Mouse (Mus musculus): ENCODE data around the gene Zfp706. TPM values are rescaled to one million over a fixed set of nuclear protein-coding genes. Genes with fewer than 3 reads are reported as not detected.

Zfp706 gene
- polyA plus RNA-seq, 1 experiment from 2014 or later, result 414 TPM

DNA sequence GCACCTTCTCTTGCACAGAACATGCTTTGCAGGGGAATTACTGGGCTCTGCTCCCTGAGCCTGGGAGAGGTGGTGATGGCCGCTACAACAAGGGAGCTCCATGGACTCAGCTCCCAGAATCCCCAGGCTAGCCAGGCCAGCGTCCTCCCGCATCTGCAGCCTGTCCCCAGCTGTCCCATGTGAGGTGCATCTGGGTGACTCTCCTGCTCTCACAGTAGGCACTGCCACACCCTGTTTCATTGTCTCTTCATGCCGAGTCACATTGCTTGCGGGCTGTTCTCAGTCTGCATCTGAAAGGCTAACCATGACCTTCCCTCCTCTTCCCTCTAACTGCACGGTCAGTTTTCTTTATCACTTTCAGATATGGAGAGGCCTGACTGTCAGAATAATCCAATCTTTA, 34.3 kb downstream of the Zfp706 start:
- Histone ChIP-seq H3K36me3 (replicated peaks) (no peaks in the 10 kb centered on the region), H3K9ac (no peak overlapping the region), H3K4me1 (peaks cover 20% of the 10 kb centered on the region), H3K4me3 (no peak overlapping the region), H3K27ac (0 out of 2 replicates have a peak overlapping the region, but pooled peaks have one; percentile 35), H3K27me3 (replicated peaks) (no peaks in the 10 kb centered on the region), H3K9me3 (no peaks in the 10 kb centered on the region), H3K4me2 (no peak overlapping the region)
- ATAC-seq (replicated peaks), result no peak
- 75% methylated on average over 6 of the region's 6 CpGs for WGBS

DNA sequence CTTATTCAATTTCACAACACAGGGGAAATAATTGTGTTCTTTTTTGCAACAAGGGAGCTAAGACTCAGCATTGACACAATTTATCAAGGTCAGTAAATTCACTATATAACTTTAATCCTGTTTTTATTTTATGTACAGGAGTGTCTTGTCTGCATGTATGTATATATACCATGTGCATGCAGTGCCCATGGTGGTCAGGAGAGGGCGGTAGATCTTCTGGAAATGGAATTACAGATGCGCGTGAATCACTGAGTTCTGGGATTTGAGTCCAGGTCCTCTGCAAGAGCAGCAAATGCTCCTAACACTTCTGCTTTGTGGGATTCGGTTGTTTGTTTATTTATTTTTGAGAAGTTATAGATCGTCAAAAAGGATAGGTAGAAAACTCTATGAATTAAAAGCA, 37.8 kb downstream of the Zfp706 start:
- H3K4me1 ChIP-seq, result peaks cover 39% of the 10 kb centered on the region
- 84% methylated on average over 5 of the region's 5 CpGs for WGBS
- no peak overlapping the region for H3K9ac ChIP-seq
- H3K4me3 ChIP-seq, result no peak overlapping the region
- no peaks in the 10 kb centered on the region for H3K36me3 ChIP-seq (replicated peaks)
- no peaks in the 10 kb centered on the region for H3K27me3 ChIP-seq (replicated peaks)
- H3K27ac ChIP-seq, result peak overlapping the region; percentile 98; the same call in 1 of the 2 replicates
- no peaks in the 10 kb centered on the region for H3K9me3 ChIP-seq
- H3K4me2 ChIP-seq, result no peak overlapping the region
- no peak for ATAC-seq (replicated peaks)

DNA sequence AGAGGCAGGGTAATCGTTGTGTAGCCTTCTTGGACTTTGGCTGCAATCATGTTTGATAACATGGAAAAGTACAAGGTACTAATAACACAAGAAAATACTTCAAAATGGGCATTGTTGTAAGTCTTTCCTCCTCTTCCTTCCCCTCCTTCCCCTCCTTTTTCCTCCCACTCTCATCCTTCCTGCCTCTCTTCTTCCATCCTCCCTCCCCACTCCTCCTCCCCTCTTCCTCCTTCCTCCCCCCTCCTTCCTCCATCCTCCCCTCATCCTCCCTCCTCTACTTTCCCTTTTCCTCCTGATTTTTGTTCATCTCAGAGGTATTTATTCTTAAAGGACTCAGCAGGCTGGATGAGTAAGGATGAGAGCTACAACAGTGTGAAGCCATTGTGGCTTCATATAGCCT, 39.3 kb downstream of the Zfp706 start:
- Histone ChIP-seq H3K4me2 (peak overlapping the region; percentile 61), H3K36me3 (replicated peaks) (no peaks in the 10 kb centered on the region), H3K9ac (peak overlapping the region; percentile 43), H3K4me3 (peak overlapping the region; percentile 31), H3K4me1 (peaks cover 39% of the 10 kb centered on the region), H3K27ac (peak overlapping the region; percentile 98), H3K27me3 (replicated peaks) (no peaks in the 10 kb centered on the region), H3K9me3 (no peaks in the 10 kb centered on the region)
- no peak for ATAC-seq (replicated peaks)
- 17% methylated on average over 1 of the region's 1 CpGs for WGBS

DNA sequence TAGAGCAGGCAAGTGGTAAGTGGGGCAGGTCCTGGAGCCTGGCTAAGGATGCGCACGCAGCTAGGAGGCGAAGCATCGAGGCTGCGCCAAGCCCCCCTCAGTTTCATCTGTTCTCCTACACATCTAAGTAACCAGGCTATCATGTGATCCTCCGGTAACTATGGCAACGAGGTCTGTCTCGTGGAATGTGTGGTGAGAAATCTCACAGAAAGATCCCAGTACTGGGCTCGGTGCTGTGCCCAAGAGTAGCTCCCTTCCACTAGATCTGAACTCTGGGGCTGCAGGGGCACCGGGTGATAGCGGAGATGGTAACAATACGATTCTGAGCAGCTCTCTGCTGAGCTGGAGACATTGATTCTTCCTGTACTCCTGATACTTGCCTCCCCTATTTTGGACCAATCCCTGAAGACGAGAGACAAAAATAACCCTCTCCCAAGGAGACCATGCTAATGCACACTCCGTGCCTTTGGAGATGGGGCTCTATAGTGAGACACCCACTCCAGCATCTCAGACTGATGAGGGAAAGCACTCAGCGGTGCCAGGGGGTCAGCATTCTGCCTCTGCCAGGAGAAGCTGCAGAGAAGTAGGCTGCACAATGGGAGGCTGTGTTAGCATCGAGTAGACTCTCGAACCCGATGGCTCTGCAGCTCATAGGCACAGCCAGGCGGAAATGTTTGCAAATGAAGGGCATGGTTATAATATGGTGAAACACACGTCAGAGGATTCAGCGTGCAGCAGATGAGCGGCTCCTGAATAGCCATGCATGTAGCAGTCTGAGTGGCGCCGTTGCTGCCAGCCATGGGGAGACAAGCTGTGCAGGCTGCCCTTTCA, 40.0 kb downstream of the Zfp706 start:
- no peaks in the 10 kb centered on the region for H3K27me3 ChIP-seq (replicated peaks)
- peak; percentile 95 for ATAC-seq (replicated peaks)
- H3K4me1 ChIP-seq, result peaks cover 35% of the 10 kb centered on the region
- H3K9me3 ChIP-seq, result no peaks in the 10 kb centered on the region
- peak overlapping the region; percentile 43 for H3K9ac ChIP-seq
- H3K36me3 ChIP-seq (replicated peaks), result no peaks in the 10 kb centered on the region
- peak overlapping the region; percentile 61 for H3K4me2 ChIP-seq
- H3K4me3 ChIP-seq, result peak overlapping the region; percentile 31
- 7% methylated on average over 24 of the region's 24 CpGs for WGBS
- peak overlapping the region; percentile 98 for H3K27ac ChIP-seq

DNA sequence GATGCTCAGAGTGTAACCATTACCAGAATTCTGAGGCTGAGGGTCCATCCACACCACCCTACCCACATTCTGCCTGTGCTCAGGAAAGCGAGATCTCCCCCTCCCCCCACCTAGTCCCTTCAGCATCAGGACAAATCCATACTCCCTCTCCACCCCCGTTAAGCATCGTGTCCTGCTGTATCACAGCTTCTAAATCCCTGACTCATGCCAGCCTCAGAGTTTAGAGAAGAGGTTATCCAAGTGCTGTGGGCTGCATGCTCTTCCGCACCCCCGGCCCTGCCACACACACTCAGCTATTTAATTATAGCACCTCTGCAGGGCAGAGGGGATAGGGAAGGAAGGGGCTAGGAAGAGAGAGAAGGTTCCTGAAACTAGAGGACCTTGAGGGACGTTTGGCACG, 40.6 kb downstream of the Zfp706 start:
- peak; percentile 74 for ATAC-seq (replicated peaks)
- WGBS, result 20% methylated on average over 7 of the region's 7 CpGs
- peak overlapping the region; percentile 19; the same call in 1 of the 2 replicates for H3K9ac ChIP-seq
- H3K4me3 ChIP-seq, result peak overlapping the region; percentile 4; the same call in 1 of the 2 replicates
- H3K36me3 ChIP-seq (replicated peaks), result no peaks in the 10 kb centered on the region
- no peaks in the 10 kb centered on the region for H3K9me3 ChIP-seq
- peak overlapping the region; percentile 61 for H3K4me2 ChIP-seq
- H3K4me1 ChIP-seq, result peaks cover 34% of the 10 kb centered on the region
- H3K27ac ChIP-seq, result peak overlapping the region; percentile 98
- H3K27me3 ChIP-seq (replicated peaks), result no peaks in the 10 kb centered on the region

DNA sequence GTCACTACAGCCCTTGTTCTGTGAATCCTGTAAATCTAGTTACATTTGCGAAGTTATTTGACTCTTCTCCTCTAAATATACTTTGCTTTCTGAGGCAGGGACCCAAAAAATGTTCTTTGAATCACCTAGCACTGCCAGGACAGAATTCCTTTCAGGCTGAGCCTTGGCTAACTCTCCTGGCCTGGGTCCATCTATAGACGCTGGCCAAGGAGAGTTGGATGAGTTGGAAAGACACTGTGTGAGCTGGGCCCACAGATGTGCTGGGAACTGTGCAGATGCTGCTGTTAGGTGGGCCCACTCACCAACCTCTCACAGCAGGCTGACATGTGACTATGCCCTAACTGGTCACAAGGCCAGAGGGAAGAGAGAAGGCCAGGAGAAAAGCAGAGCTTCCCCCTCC, 41.1 kb downstream of the Zfp706 start:
- Histone ChIP-seq H3K4me1 (peaks cover 34% of the 10 kb centered on the region), H3K36me3 (replicated peaks) (no peaks in the 10 kb centered on the region), H3K4me3 (no peak overlapping the region), H3K9ac (no peak overlapping the region; the same call in 1 of the 2 replicates), H3K4me2 (peak overlapping the region; percentile 61), H3K27me3 (replicated peaks) (no peaks in the 10 kb centered on the region), H3K9me3 (no peaks in the 10 kb centered on the region), H3K27ac (peak overlapping the region; percentile 98)
- WGBS, result 74% methylated on average over 2 of the region's 2 CpGs
- ATAC-seq (replicated peaks), result peak; percentile 7; the same call in 1 of the 2 replicates

DNA sequence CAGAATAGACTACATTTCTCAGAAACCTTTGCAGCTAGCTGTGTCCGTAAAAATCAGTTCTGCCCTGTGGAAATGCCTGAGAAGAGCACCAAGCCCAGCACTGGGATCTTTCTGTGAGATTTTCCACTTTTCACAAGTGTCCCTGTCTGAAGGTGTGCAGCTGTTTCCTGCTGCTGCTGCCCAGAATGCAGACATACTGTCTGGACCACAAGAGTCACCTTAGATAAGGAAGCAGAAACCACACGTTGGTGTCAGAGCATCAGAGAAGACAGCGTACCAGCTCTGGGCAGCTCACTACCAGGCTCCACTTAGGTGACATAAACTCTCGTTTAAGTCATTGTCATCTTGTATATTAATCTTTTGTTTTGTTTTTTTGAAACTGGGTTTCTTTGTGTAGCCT, 41.8 kb downstream of the Zfp706 start:
- Histone ChIP-seq H3K4me1 (peaks cover 34% of the 10 kb centered on the region), H3K9me3 (no peaks in the 10 kb centered on the region), H3K4me3 (no peak overlapping the region), H3K27ac (no peak overlapping the region), H3K4me2 (no peak overlapping the region), H3K36me3 (replicated peaks) (no peaks in the 10 kb centered on the region), H3K27me3 (replicated peaks) (no peaks in the 10 kb centered on the region), H3K9ac (no peak overlapping the region)
- no peak for ATAC-seq (replicated peaks)
- 93% methylated on average over 4 of the region's 4 CpGs for WGBS

DNA sequence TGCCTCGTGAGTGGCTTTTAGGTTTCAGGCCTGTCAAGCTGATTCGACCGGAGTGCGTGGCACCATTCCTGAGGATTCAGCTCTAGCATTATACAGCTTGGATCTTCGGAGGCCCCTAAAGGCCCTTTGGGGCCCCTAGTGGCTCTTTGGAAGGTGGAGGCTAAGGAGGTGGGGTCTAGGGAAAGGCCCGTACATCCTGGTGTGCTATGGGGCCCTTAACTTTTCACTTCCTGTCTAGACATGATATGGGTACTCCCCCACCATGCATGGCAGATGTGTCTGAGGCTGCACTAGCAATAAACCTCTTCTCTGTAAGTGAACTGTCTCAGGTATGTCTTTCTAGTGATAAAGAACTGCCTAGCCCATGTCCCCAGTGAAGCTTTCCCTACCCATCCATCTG, 44.6 kb downstream of the Zfp706 start:
- no peak for ATAC-seq (replicated peaks)
- 92% methylated on average over 6 of the region's 6 CpGs for WGBS
- Histone ChIP-seq H3K27ac (no peak overlapping the region), H3K4me3 (no peak overlapping the region), H3K27me3 (replicated peaks) (no peaks in the 10 kb centered on the region), H3K4me1 (peaks cover 22% of the 10 kb centered on the region), H3K9me3 (no peaks in the 10 kb centered on the region), H3K9ac (no peak overlapping the region), H3K36me3 (replicated peaks) (no peaks in the 10 kb centered on the region), H3K4me2 (no peak overlapping the region)

DNA sequence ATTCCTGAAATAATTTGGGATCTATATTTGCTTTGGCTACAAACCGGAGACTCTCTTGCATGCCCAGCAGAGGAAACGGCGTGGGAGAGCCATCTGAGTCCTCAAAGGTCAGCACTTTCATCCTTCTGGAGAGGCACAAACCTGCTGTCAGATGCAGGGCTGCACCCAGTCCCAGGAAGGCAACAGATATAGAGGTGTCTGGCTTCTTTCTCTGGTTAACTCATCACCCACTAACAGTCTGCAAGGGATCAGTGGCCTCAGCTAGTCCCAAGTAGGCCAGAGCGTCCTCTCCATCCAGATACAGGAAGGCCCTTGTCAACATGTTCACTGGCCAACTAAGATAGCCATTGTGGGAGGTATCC, 46.7 kb downstream of the Zfp706 start:
- 0 out of 2 replicates have a peak overlapping the region, but pooled peaks have one; percentile 72 for H3K27ac ChIP-seq
- no peaks in the 10 kb centered on the region for H3K36me3 ChIP-seq (replicated peaks)
- H3K4me3 ChIP-seq, result no peak overlapping the region
- H3K9ac ChIP-seq, result no peak overlapping the region
- H3K4me1 ChIP-seq, result peaks cover 8% of the 10 kb centered on the region
- ATAC-seq (replicated peaks), result no peak
- 84% methylated on average over 4 of the region's 4 CpGs for WGBS
- H3K27me3 ChIP-seq (replicated peaks), result no peaks in the 10 kb centered on the region
- H3K4me2 ChIP-seq, result no peak overlapping the region
- no peaks in the 10 kb centered on the region for H3K9me3 ChIP-seq

DNA sequence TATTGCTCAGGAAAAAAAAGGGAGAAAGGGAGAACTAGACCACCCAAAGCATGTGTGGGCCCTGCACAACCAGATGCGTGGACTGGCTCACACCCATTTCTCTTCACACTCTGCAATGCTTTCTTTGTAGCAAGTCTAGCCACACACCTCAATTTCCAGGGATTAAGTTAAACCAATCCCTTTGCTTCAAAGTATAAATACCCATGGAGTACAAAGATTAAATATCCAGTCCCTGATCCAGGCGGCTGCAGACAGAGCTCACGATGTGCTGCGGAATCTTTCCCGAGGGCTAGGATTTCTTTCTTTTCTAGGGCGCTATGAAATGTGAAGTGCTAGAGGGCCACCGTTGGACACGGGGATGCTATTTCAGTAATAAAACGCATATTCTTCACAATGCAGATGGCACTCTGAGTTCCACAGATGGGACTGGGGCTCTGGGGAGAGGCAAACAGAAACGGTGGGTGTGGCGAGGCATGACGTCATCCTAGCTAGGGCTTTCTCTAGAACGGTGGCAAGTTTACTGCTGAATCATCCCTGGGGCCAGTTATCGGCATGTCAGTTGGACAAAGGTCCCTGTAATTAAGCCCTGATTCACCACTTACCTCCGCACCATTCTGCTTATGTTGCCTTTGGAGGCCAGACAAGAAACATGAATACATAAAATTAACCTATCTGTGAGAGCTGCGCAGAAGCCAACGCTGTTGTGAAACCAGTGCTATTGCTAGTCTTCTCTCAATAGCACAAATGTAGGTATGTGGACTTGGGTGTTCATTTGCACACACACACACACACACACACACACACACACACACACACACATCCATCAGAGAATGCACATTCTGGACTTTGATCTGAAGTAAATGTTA, 47.3 kb downstream of the Zfp706 start:
- H3K4me1 ChIP-seq, result peaks cover 8% of the 10 kb centered on the region
- H3K9ac ChIP-seq, result no peak overlapping the region
- H3K9me3 ChIP-seq, result no peaks in the 10 kb centered on the region
- H3K27me3 ChIP-seq (replicated peaks), result no peaks in the 10 kb centered on the region
- WGBS, result 48% methylated on average over 17 of the region's 17 CpGs
- H3K4me3 ChIP-seq, result no peak overlapping the region
- H3K36me3 ChIP-seq (replicated peaks), result no peaks in the 10 kb centered on the region
- H3K27ac ChIP-seq, result peak overlapping the region; percentile 72
- H3K4me2 ChIP-seq, result peak overlapping the region; percentile 20
- ATAC-seq (replicated peaks), result peak; percentile 34

DNA sequence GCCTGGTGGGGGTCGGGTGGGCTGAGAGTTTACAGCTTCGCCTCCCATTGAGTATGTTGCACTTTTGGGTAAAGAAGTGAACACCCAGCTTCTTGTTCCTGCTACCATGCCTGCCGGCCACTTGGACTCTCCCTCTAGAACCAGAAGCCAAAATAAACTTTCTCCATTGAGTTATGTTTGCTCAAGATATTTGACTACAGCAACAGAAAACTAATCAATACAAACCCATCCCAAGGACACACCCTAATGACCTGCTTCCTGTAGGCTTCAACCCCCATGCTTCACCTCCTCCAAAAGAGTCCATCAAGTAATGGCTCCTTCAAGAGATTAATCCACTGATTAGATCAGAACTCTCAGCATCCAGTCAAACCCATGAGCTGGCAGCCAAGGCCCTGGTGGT, 51.4 kb downstream of the Zfp706 start:
- no peak for ATAC-seq (replicated peaks)

DNA sequence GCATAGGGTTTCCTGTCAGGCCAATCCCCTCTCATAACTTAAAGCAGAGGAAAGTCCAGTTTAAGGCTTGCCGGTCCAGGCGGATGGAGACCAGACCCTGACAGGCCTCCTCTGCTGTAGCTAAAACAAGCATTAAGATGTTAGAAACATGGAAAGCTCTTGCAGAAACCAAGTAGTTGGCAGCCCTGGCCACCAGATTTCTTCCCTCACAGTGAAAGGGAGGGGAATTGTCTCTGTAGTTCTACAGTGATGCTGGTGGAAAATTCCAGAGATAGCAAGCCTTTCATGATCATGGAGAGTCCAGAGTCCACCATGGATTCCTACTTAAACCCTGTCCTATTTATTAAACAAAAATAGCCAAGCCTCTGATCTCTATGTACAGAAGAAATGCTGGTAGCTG, 57.3 kb downstream of the Zfp706 start:
- no peaks in the 10 kb centered on the region for H3K9me3 ChIP-seq
- ATAC-seq (replicated peaks), result no peak
- 98% methylated on average over 2 of the region's 2 CpGs for WGBS

More for the DNA sequence above, 51.4 kb downstream of the Zfp706 start:
- H3K4me2 ChIP-seq, result no peak overlapping the region
- no peak overlapping the region for H3K9ac ChIP-seq
- H3K27ac ChIP-seq, result no peak overlapping the region
- no peaks in the 10 kb centered on the region for H3K36me3 ChIP-seq (replicated peaks)
- no peaks in the 10 kb centered on the region for H3K9me3 ChIP-seq
- 97% methylated on average over 3 of the region's 3 CpGs for WGBS
- H3K4me1 ChIP-seq, result peaks cover 8% of the 10 kb centered on the region
- no peak overlapping the region for H3K4me3 ChIP-seq
- no peaks in the 10 kb centered on the region for H3K27me3 ChIP-seq (replicated peaks)

More for the DNA sequence above, 57.3 kb downstream of the Zfp706 start:
- Histone ChIP-seq H3K27me3 (replicated peaks) (no peaks in the 10 kb centered on the region), H3K9ac (no peak overlapping the region), H3K27ac (no peak overlapping the region), H3K36me3 (replicated peaks) (no peaks in the 10 kb centered on the region), H3K4me3 (no peak overlapping the region), H3K4me2 (no peak overlapping the region), H3K4me1 (peaks cover 6% of the 10 kb centered on the region)
